Mouse (Mus musculus) hindbrain, embryonic 11.5 days (tissue): ENCODE measurements around the gene Hephl1. TPM values are rescaled to one million over a fixed set of nuclear protein-coding genes. Genes with fewer than 3 reads are reported as not detected.

Experiments
- ATAC-seq: fragments of 200-750 bp; cut with Nextera tagmentation; 2 replicates; pipeline ENCODE4 v1.8.0; 2017; ENCODE audit warnings: mild to moderate bottlenecking, moderate TSS enrichment, moderate library complexity; ENCODE audit not compliant: low FRiP score
- DNase-seq: peaks from one replicate; pipeline ENCODE4 v3.0.0-alpha.2; 2015; ENCODE audit warnings: low spot score
- H3K27ac ChIP-seq: fragments of 300-500 bp; sonication (generic); 2 replicates; pipeline ENCODE4 v1.5.1; 2014; ENCODE audit warnings: mild to moderate bottlenecking, low read depth, low read length
- H3K27me3 ChIP-seq: fragments of 300-500 bp; sonication (generic); 2 replicates; pipeline ENCODE4 v1.6.1; 2014; ENCODE audit warnings: mild to moderate bottlenecking, low read length, moderate library complexity, mixed read lengths; ENCODE audit not compliant: control insufficient read depth, insufficient read depth
- H3K36me3 ChIP-seq: fragments of 300-500 bp; sonication (generic); 2 replicates; pipeline ENCODE4 v1.6.1; 2014; ENCODE audit warnings: mild to moderate bottlenecking, low read length, moderate library complexity, mixed read lengths; ENCODE audit not compliant: control insufficient read depth, insufficient read depth
- H3K4me1 ChIP-seq: fragments of 300-500 bp; sonication (generic); replicated peaks from 2 replicates; pipeline ENCODE4 v1.6.1; 2014; ENCODE audit warnings: low read length, mixed read lengths; ENCODE audit not compliant: control insufficient read depth, insufficient read depth
- H3K4me2 ChIP-seq: fragments of 300-500 bp; sonication (generic); replicated peaks from 2 replicates; pipeline ENCODE4 v1.6.1; 2014; ENCODE audit warnings: mild to moderate bottlenecking, low read depth, low read length
- H3K4me3 ChIP-seq: fragments of 300-500 bp; sonication (generic); 2 replicates; pipeline ENCODE4 v1.5.1; 2014; ENCODE audit warnings: low read depth, low read length
- H3K9ac ChIP-seq: fragments of 300-500 bp; sonication (generic); 2 replicates; pipeline ENCODE4 v1.6.1; 2014; ENCODE audit warnings: low read depth, low read length
- H3K9me3 ChIP-seq: fragments of 300-500 bp; sonication (generic); 2 replicates; pipeline ENCODE4 v1.6.1; 2016; ENCODE audit warnings: low read length; ENCODE audit not compliant: control insufficient read depth
- WGBS: fragments of 180-500 bp; shearing (Covaris S2); extraction: QIAGEN DNeasy Blood & Tissue Kit; methylation state at CpG from one replicate; pipeline ENCODE4 v1.1.7; 2014; 5-methylcytosine and 5-hydroxymethylcytosine counted together
- polyA plus RNA-seq: library from polyadenylated mRNA; unstranded; fragments of >200 nt; fragmentation: Nextera tagmentation; extraction: Ambion mirVana; gene quantifications from 2 replicates; pipeline ENCODE4 v1.2.1, GENCODE M21; 2014

The Hephl1 gene
- polyA plus RNA-seq, 1 experiment from 2014 or later = not detected

DNA sequence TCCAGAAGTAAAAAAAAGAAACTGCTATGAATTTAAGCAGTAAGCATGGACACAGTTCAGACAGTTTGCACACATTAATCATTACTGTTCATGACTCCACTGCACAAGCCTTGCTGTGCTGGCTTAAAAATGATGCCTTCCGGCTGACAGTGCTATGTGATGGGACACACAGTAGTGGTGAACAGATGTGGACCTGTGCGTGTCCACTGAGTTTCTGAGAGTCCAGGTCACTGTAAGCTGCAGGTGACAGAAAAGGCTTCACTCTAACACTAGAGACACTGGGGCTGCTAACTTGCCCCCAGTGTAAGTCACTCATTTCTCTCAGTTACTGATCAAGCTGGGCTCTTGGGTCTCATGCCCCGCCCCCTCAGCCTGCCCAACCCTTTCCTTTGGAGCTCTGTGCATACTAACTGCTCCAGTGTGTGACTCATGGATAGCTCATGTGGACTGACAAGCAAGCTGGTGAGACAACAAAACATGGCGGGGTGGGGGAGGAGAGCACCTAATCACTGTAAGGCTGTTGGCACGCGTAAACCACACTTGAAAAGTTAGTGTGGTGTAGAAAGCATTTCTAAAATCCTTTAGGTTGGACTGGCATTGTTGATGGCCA is 43.1 kb downstream of the Hephl1 start:
- 84% methylated on average over 6 of the region's 6 CpGs for whole genome bisulfite sequencing
- no peaks in the 10 kb centered on the region for H3K4me1 ChIP-seq
- no peak overlapping the region for H3K9ac ChIP-seq
- H3K4me2 ChIP-seq = no peak overlapping the region
- H3K27ac ChIP-seq = no peak overlapping the region
- H3K4me3 ChIP-seq = no peak overlapping the region
- H3K27me3 ChIP-seq = no peaks in the 10 kb centered on the region
- H3K9me3 ChIP-seq = no peaks in the 10 kb centered on the region
- H3K36me3 ChIP-seq = no peaks in the 10 kb centered on the region
- ATAC-seq = no peak
- DNase-seq = no peak

DNA sequence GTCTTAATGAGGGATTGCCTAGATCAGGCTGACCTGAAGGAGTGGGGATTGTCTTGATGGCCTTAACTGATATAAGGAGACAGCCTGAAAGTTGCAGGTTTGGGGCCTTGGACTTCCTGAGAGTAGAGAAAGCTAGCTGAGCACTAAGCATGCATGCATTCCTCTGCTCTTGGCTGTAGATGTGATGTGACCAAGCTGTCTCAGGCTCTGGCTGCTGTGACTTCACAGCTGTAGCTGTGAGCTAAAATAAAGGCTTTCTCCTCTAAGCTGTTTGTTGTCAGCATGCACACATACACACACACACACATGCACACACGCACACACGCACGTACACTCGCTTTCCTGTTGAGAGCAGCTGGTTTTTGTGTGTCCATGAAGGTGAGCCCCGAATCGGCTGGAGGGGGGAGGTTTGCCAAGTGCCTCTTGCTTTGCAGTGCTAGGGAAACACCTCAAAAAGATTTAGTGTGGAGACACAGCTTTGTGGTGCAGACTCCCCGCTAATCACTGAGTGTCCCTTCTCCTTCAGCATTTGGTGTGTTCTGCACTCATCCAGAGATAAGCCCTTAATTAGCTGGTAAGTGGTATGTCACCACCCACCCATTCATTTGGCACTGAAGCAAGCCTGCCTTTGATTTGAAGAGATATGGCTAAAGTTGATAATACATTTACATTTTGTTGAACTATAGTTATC is 43.8 kb downstream of the Hephl1 start:
- H3K9ac ChIP-seq = no peak overlapping the region
- H3K4me1 ChIP-seq = no peaks in the 10 kb centered on the region
- H3K4me3 ChIP-seq = no peak overlapping the region
- H3K36me3 ChIP-seq = no peaks in the 10 kb centered on the region
- H3K4me2 ChIP-seq = no peak overlapping the region
- no peaks in the 10 kb centered on the region for H3K27me3 ChIP-seq
- no peak overlapping the region for H3K27ac ChIP-seq
- DNase-seq (no peak), ATAC-seq (no peak)
- WGBS = 88% methylated on average over 7 of the region's 7 CpGs
- no peaks in the 10 kb centered on the region for H3K9me3 ChIP-seq

DNA sequence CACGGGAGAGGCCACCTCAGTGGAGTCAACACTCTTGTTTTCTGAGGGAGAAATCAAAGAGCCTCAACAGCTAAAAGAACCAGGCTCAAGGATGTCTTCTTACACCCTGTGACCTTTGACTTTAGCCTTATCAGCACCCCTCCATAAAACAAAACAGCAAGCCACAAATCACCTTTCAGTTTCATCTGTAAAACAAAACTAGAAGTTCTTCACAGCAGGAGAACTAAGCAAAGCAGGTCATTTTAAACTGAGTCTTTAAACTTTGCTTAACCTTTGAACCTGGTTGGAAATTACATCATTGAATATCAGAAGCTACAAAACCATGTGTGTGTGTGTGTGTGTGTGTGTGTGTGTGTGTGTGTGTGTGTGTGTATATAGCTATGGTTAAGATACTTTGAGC is 47.7 kb downstream of the Hephl1 start:
- no peaks in the 10 kb centered on the region for H3K4me1 ChIP-seq
- H3K4me3 ChIP-seq = no peak overlapping the region
- ATAC-seq (no peak), DNase-seq (no peak)
- no peaks in the 10 kb centered on the region for H3K9me3 ChIP-seq
- no peak overlapping the region for H3K9ac ChIP-seq
- H3K4me2 ChIP-seq = no peak overlapping the region
- H3K27me3 ChIP-seq = no peaks in the 10 kb centered on the region
- WGBS = 9% methylated on average over 1 of the region's 1 CpGs
- no peaks in the 10 kb centered on the region for H3K36me3 ChIP-seq
- no peak overlapping the region for H3K27ac ChIP-seq

DNA sequence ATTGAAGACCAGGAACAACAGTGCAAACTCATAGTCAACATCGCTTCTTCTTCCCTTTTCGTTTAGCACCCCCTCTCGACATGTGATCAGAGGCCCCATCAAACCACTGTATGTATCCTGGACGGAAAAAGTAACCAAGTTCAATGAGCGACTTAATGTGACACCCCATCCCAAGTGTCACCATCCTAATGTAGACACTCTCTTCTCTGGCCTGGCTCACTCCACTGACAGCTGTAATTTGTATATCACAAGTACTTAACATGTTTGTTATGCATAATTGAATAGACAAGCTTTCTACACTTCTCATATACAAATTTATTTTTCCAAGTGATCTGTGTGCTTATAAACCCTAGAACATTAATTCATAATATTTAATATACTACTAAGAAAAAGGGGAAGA is 51.1 kb downstream of the Hephl1 start:
- Histone ChIP-seq H3K27me3 (no peaks in the 10 kb centered on the region), H3K27ac (no peak overlapping the region), H3K4me2 (no peak overlapping the region), H3K9me3 (no peaks in the 10 kb centered on the region), H3K4me1 (no peaks in the 10 kb centered on the region), H3K9ac (no peak overlapping the region), H3K36me3 (no peaks in the 10 kb centered on the region), H3K4me3 (no peak overlapping the region)
- ATAC-seq (no peak), DNase-seq (no peak)
- 92% methylated on average over 5 of the region's 5 CpGs for WGBS

DNA sequence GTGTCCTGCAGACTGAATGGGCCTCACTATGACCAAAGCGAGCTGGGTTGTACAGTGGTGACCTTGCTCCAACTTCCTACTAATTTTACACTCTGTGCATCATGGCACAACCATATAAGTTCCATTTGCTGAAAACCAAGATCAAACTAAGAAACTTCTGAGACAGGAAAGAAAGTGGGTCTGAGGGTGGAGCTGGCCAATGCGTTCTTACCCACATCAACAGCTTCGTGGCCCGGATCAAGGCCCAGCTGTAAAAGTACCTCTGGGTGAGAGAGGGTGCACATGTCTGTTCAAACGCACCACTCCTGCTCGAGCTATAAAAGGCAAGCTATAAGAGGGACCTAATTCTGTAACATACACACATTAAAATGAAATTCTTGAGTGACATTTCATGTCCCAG is 51.9 kb downstream of the Hephl1 start:
- no peak overlapping the region for H3K4me2 ChIP-seq
- H3K9me3 ChIP-seq = no peaks in the 10 kb centered on the region
- no peak overlapping the region for H3K9ac ChIP-seq
- no peak overlapping the region for H3K27ac ChIP-seq
- H3K36me3 ChIP-seq = no peaks in the 10 kb centered on the region
- ATAC-seq = no peak
- no peak for DNase-seq
- no peaks in the 10 kb centered on the region for H3K4me1 ChIP-seq
- no peak overlapping the region for H3K4me3 ChIP-seq
- 87% methylated on average over 6 of the region's 6 CpGs for WGBS
- no peaks in the 10 kb centered on the region for H3K27me3 ChIP-seq

DNA sequence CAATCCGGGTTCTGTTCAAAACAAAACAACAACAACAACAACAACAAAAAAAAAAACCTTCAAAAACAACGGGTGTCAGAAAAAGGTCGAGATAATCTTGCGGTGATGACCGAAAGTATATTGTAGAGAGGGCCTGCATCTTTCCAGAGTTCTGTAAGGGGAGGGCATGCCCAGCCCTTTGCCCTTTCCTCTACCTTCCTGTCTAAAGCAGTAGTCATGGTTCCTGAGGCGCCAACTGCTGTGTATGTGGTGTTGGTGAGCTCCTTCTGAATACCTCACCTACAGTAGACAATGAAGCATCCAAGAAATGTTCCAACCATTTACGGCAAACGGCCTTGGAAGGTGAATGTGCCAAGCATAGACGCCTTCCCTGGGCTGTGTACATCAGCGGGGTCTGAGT is 66.2 kb downstream of the Hephl1 start:
- 43% methylated on average over 10 of the region's 10 CpGs for WGBS
- DNase-seq = no peak
- peak; percentile 32; the same call in 1 of the 2 replicates for ATAC-seq

DNA sequence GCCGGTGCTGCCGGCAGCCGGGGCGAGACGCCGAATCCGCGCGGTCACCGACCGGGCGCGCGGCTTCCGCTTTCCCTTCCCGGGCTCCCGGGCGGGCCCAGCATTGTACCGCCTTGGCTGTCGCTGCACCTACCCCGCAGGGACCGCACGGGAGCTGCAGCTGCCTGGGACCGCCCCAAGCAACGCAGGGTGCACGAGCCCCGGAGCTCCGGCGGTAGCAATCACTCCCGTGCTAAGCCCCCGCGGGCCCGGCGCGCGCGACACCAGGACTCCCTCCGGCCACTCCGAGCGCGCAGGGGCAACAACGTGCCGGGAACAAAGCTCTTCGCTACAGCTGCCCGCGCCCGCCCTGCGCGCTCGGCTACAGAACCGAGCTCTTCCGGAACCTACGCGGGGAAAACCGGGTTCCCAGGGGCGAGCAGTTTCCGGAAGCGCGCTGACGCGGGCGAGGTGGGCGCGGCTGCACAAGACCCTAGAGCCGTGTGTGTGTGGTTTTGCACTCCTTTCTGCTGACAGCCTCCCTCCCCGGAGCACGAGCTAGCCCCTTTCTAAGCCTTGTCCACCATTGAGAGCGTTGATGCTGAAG is 66.7 kb downstream of the Hephl1 start, which contains the start of gene Panx1:
Gene Panx1, minus strand, starts transcription at position 395 of the 586 bp plus-strand sequence.
- ATAC-seq = peak; percentile 94
- peak; percentile 86 for DNase-seq
- Histone ChIP-seq H3K9ac (peak within 1 kb of the TSS; percentile 89), H3K27ac (peak within 1 kb of the TSS; percentile 87), H3K36me3 (no peaks in the 10 kb centered on the region), H3K4me3 (peak within 1 kb of the TSS; percentile 88), H3K4me1 (no peaks in the 10 kb centered on the region), H3K9me3 (no peaks in the 10 kb centered on the region), H3K27me3 (no peaks in the 10 kb centered on the region), H3K4me2 (peak within 1 kb of the TSS; percentile 67)
- under 1% methylated on average over 68 of the region's 68 CpGs for WGBS

More for the DNA sequence above, 66.2 kb downstream of the Hephl1 start:
- Histone ChIP-seq H3K9ac (peak overlapping the region; percentile 89), H3K4me1 (no peaks in the 10 kb centered on the region), H3K4me3 (peak overlapping the region; percentile 88), H3K27ac (peak overlapping the region; percentile 87), H3K9me3 (no peaks in the 10 kb centered on the region), H3K27me3 (no peaks in the 10 kb centered on the region), H3K36me3 (no peaks in the 10 kb centered on the region), H3K4me2 (peak overlapping the region; percentile 67)

DNA sequence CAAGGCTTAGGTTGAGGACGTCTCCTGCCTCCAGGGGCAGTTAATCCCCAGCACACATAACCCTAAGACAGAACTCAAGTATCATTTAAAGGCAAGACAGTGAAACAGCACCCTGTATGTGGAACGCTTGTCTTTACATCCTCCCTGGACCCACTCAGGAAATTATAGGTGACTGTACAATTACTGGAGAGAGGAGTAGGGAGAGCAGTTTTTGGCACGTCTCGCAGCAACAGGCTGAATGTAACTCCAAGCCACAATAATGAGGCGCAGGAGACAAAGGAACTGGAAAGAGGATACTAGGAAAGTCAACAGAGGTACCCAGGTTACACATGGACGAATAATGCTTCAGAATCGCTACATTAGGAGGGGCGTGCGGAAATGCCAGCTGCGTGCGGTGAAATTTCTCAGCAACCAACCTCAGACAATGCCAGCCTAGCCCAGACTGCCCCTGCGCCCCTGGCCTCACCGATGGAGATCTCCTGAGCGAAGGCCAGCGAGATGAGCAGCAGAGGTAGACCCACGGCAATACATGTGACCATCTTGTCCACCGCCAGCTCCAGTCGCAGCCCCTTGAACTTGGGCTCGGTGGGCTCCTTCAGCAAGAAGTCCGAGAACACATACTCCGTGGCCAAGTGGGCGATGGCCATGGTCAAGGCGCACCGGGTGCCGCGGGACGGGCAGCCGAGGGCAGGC is 67.4 kb downstream of the Hephl1 start:
- Histone ChIP-seq H3K27ac (peak overlapping the region; percentile 87), H3K27me3 (no peaks in the 10 kb centered on the region), H3K9ac (peak overlapping the region; percentile 89), H3K4me3 (peak overlapping the region; percentile 88), H3K4me2 (peak overlapping the region; percentile 67), H3K4me1 (no peaks in the 10 kb centered on the region), H3K36me3 (no peaks in the 10 kb centered on the region), H3K9me3 (no peaks in the 10 kb centered on the region)
- DNase-seq = peak; percentile 66
- under 1% methylated on average over 28 of the region's 28 CpGs for WGBS
- ATAC-seq = peak; percentile 63
